Mouse (Mus musculus): ENCODE results near the gene Vmn2r85. TPM values are rescaled to one million over a fixed set of nuclear protein-coding genes. Genes with fewer than 3 reads are reported as not detected.

The Vmn2r85 gene
- under 1 TPM in 1 of 2 experiments, not detected in 1; 0.06 TPM for polyA plus RNA-seq (2017; shearing (Covaris generic))

DNA sequence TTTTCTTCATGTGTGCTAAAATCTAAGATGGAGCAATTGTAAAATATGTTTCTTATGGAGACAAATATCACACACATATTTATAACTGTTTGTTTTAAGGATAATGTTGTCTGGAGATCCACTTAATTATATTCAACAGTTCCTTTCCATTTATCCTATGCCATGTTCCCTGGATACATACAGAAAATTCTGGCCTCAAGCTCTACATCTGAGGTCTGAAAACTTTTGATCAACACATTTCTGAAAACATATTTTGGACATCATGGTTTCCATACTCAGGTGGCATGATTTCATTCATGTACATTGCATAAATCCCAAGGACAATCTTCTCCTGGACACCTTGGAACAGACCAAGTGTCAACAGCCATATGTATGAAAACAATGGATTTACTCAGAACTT is at the start of gene Vmn2r85:
TSS of gene Vmn2r85 (minus strand) at position 101 of the 400 bp plus-strand sequence.

DNA sequence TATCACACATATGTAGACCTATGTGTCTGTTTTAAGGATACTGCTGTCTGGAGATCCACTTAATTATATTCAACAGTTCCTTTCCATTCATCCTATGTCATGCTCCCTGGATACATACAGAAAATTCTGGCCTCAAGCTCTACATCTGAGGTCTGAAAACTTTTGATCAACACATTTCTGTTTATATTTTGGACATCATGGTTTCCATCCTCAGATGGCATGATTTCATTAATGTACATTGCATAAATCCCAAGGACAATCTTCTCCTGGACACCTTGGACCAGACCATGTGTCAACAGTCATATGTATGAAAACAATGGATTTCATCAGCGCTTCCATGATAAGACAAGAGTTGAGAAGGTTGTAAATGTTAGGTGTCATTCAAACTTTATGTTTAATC is 26.4 kb upstream of the Vmn2r85 start, which contains the start of gene Vmn2r86:
TSS of gene Vmn2r86 (minus strand) at position 101 of the 400 bp plus-strand sequence.

DNA sequence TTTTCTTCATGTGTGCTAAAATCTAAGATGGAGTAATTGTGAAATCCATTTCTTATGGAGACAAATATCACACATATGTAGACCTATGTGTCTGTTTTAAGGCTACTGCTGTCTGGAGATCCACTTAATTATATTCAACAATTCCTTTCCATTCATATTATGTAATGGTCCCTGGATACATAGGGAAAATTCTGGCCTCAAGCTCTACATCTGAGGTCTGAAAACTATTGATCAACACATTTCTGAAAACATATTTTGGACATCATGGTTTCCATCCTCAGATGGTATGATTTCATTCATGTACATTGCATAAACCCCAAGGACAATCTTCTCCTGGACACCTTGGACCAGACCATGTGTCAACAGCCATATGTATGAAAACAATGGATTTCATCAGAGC is 35.3 kb downstream of the Vmn2r85 start, which contains the start of gene Vmn2r84:
TSS of gene Vmn2r84 (minus strand) at position 101 of the 400 bp plus-strand sequence.

Other genes starting within 250 kb of the Vmn2r85 start
- gene Olfr826, start 245.5 kb downstream of the Vmn2r85 start, polyA plus RNA-seq (2017; shearing (Covaris generic)) = under 1 TPM in 1 of 2 experiments, not detected in 1; 0.42 TPM
- gene Olfr827, start 215.3 kb downstream of the Vmn2r85 start, polyA plus RNA-seq (2017; shearing (Covaris generic)) = not detected
- not detected for gene Neurod4, start 149.5 kb downstream of the Vmn2r85 start, polyA plus RNA-seq (2017; shearing (Covaris generic))
- gene Tespa1, start 106.8 kb downstream of the Vmn2r85 start, polyA plus RNA-seq (2017; shearing (Covaris generic)) = 100 to 1,000 TPM; 125 to 232 TPM
- gene Vmn2r84, start 35.4 kb downstream of the Vmn2r85 start, polyA plus RNA-seq (2017; shearing (Covaris generic)) = under 1 TPM; 0.70 to 0.75 TPM
- gene Vmn2r86, start 26.3 kb upstream of the Vmn2r85 start, polyA plus RNA-seq (2017; shearing (Covaris generic)) = under 1 TPM in 1 of 2 experiments, not detected in 1; 0.25 TPM
- gene Vmn2r87, start 67.7 kb upstream of the Vmn2r85 start, polyA plus RNA-seq (2017; shearing (Covaris generic)) = not detected

Data from activated CD4-positive, CD25-positive, alpha-beta regulatory T cell (primary cell).